Mouse (Mus musculus) midbrain, embryonic 15.5 days (tissue): ENCODE data around the gene Cyp2f2. TPM values are rescaled to one million over a fixed set of nuclear protein-coding genes. Genes with fewer than 3 reads are reported as not detected.

ENCODE experiments used
- ATAC-seq: fragments of 200-750 bp; cut with Nextera tagmentation; replicated peaks from 2 replicates; pipeline ENCODE4 v1.8.0; 2017; ENCODE audit warnings: moderate TSS enrichment
- H3K27ac ChIP-seq: fragments of 300-500 bp; sonication (generic); 2 replicates; pipeline ENCODE4 v1.5.1; 2015; ENCODE audit warnings: mild to moderate bottlenecking, inconsistent platforms
- H3K27me3 ChIP-seq: fragments of 300-500 bp; sonication (generic); replicated peaks from 2 replicates; pipeline ENCODE4 v1.6.1; 2015; ENCODE audit warnings: inconsistent platforms
- H3K36me3 ChIP-seq: fragments of 300-500 bp; sonication (generic); replicated peaks from 2 replicates; pipeline ENCODE4 v1.6.1; 2015; ENCODE audit warnings: inconsistent platforms
- H3K4me1 ChIP-seq: fragments of 300-500 bp; sonication (generic); 2 replicates; pipeline ENCODE4 v1.6.1; 2015; ENCODE audit warnings: inconsistent platforms
- H3K4me2 ChIP-seq: fragments of 300-500 bp; sonication (generic); 2 replicates; pipeline ENCODE4 v1.6.1; 2015; ENCODE audit warnings: inconsistent platforms, mild to moderate bottlenecking, moderate library complexity
- H3K4me3 ChIP-seq: fragments of 300-500 bp; sonication (generic); 2 replicates; pipeline ENCODE4 v1.5.1; 2015; ENCODE audit warnings: mild to moderate bottlenecking, inconsistent platforms
- H3K9ac ChIP-seq: fragments of 300-500 bp; sonication (generic); 2 replicates; pipeline ENCODE4 v1.6.1; 2015; ENCODE audit warnings: mild to moderate bottlenecking, inconsistent platforms
- H3K9me3 ChIP-seq: fragments of 300-500 bp; sonication (generic); 2 replicates; pipeline ENCODE4 v1.6.1; 2016; ENCODE audit warnings: inconsistent platforms
- WGBS: fragments of 180-500 bp; shearing (Covaris S2); methylation state at CpG from one replicate; pipeline ENCODE4 v1.1.7; 2015; ENCODE audit warnings: mixed read lengths; 5-methylcytosine and 5-hydroxymethylcytosine counted together
- polyA plus RNA-seq: library from polyadenylated mRNA; unstranded; fragments of >200 nt; fragmentation: Nextera tagmentation; extraction: Ambion mirVana; gene quantifications from 2 replicates; pipeline ENCODE4 v1.2.1, GENCODE M21; 2015

Gene Cyp2f2
- polyA plus RNA-seq: 0.09 and 0.15 TPM in 2 replicates

- no peak within 1 kb of the TSS for H3K27ac ChIP-seq
- H3K27me3 ChIP-seq: no peaks in the 10 kb centered on the region
- ATAC-seq: no peak
- H3K36me3 ChIP-seq: no peaks in the 10 kb centered on the region
- H3K4me2 ChIP-seq: no peak within 1 kb of the TSS
- no peaks in the 10 kb centered on the region for H3K4me1 ChIP-seq
- no peak within 1 kb of the TSS for H3K9ac ChIP-seq
- no peak within 1 kb of the TSS for H3K4me3 ChIP-seq
- H3K9me3 ChIP-seq: no peaks in the 10 kb centered on the region
Measured at GRCm38 (mm10) chr7:27119676-27120075, at the start of gene Cyp2f2. Cyp2f2 (plus strand) TSS chr7:27119909.

- Histone ChIP-seq H3K27ac (no peak overlapping the region), H3K4me3 (no peak overlapping the region), H3K4me2 (no peak overlapping the region), H3K9ac (no peak overlapping the region), H3K4me1 (no peaks in the 10 kb centered on the region), H3K36me3 (no peaks in the 10 kb centered on the region), H3K9me3 (no peaks in the 10 kb centered on the region), H3K27me3 (no peaks in the 10 kb centered on the region)
- WGBS: 68% methylated on average over 1 of the region's 1 CpGs
- ATAC-seq: no peak
Measured at GRCm38 (mm10) chr7:27078641-27079040, 41.1 kb upstream of the Cyp2f2 start.

DNA sequence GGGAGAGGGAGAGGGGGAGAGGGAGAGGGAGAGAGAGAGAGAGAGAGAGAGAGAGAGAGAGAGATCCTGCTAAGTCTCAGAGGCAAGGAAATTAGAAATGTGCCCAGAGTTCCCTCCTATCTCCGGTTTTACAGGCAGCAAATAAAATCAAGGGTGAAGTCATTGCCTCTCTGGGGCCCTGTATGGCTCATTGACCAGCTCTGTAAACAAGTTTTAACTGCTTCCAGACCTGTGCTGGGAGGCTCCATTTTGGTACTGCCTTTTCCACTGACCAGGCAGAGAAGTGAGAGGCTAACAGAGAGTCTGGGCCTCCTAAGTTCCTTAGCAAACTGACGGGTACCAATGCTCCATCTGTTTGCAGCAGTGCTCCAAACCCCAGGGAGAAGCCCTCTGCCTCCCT is 38.1 kb upstream of the Cyp2f2 start:
- Histone ChIP-seq H3K27ac (no peak overlapping the region), H3K36me3 (no peaks in the 10 kb centered on the region), H3K4me2 (no peak overlapping the region), H3K9ac (no peak overlapping the region), H3K4me1 (no peaks in the 10 kb centered on the region), H3K4me3 (no peak overlapping the region), H3K27me3 (no peaks in the 10 kb centered on the region), H3K9me3 (no peaks in the 10 kb centered on the region)
- no peak for ATAC-seq
- 75% methylated on average over 2 of the region's 2 CpGs for WGBS

GRCm38 (mm10) chr7:27091039-27091438 is 28.7 kb upstream of the Cyp2f2 start:
- Histone ChIP-seq H3K4me2 (no peak overlapping the region), H3K9me3 (no peaks in the 10 kb centered on the region), H3K4me3 (no peak overlapping the region), H3K4me1 (no peaks in the 10 kb centered on the region), H3K36me3 (no peaks in the 10 kb centered on the region), H3K27ac (no peak overlapping the region), H3K9ac (no peak overlapping the region), H3K27me3 (no peaks in the 10 kb centered on the region)
- 92% methylated on average over 4 of the region's 4 CpGs for WGBS
- ATAC-seq: no peak

GRCm38 (mm10) chr7:27092038-27092703 is 27.5 kb upstream of the Cyp2f2 start:
- H3K9me3 ChIP-seq: no peaks in the 10 kb centered on the region
- H3K9ac ChIP-seq: no peak overlapping the region
- H3K27me3 ChIP-seq: no peaks in the 10 kb centered on the region
- no peak overlapping the region for H3K4me3 ChIP-seq
- no peak overlapping the region for H3K27ac ChIP-seq
- no peak for ATAC-seq
- WGBS: 71% methylated on average over 7 of the region's 7 CpGs
- no peaks in the 10 kb centered on the region for H3K36me3 ChIP-seq
- no peaks in the 10 kb centered on the region for H3K4me1 ChIP-seq
- H3K4me2 ChIP-seq: no peak overlapping the region

- H3K9me3 ChIP-seq: no peaks in the 10 kb centered on the region
- H3K27me3 ChIP-seq: no peaks in the 10 kb centered on the region
- H3K36me3 ChIP-seq: no peaks in the 10 kb centered on the region
- H3K4me3 ChIP-seq: no peak overlapping the region
- WGBS: 44% methylated on average over 1 of the region's 1 CpGs
- H3K27ac ChIP-seq: no peak overlapping the region
- no peak overlapping the region for H3K9ac ChIP-seq
- H3K4me2 ChIP-seq: no peak overlapping the region
- ATAC-seq: no peak
- H3K4me1 ChIP-seq: no peaks in the 10 kb centered on the region
Measured at GRCm38 (mm10) chr7:27092882-27093281, 26.8 kb upstream of the Cyp2f2 start.

- ATAC-seq: no peak
- H3K27ac ChIP-seq: no peak overlapping the region
- no peak overlapping the region for H3K4me2 ChIP-seq
- no peaks in the 10 kb centered on the region for H3K27me3 ChIP-seq
- 81% methylated on average over 5 of the region's 5 CpGs for WGBS
- H3K36me3 ChIP-seq: no peaks in the 10 kb centered on the region
- H3K4me3 ChIP-seq: no peak overlapping the region
- H3K9ac ChIP-seq: no peak overlapping the region
- no peaks in the 10 kb centered on the region for H3K4me1 ChIP-seq
- H3K9me3 ChIP-seq: 0 out of 2 replicates have a peak, but pooled peaks cover 4% of the 10 kb centered on the region
Measured at GRCm38 (mm10) chr7:27104882-27105281, 14.8 kb upstream of the Cyp2f2 start.

DNA sequence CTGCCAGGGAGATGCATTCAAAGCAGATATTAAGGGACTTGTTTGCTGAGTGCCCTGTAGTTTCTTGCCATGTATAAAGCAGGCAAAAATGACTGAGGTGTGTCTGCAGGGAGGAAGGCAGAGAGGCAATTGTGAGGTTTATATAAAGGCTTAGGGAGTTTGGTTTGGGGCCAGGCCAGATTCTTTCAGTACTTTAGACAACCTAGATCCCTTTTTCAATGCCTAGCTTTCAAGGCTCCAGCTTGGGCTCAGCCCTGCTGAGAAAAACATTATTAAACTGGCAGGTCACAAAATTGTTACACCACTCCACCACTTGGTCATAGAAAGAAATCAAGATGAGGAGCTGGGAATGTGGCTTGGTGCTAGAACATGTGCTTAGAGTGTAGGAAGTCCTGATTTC is 9.4 kb upstream of the Cyp2f2 start:
- Histone ChIP-seq H3K9me3 (0 out of 2 replicates have a peak, but pooled peaks cover 4% of the 10 kb centered on the region), H3K9ac (no peak overlapping the region), H3K36me3 (no peaks in the 10 kb centered on the region), H3K4me2 (no peak overlapping the region), H3K27ac (no peak overlapping the region), H3K27me3 (no peaks in the 10 kb centered on the region), H3K4me1 (no peaks in the 10 kb centered on the region), H3K4me3 (no peak overlapping the region)
- no peak for ATAC-seq

- Histone ChIP-seq H3K4me1 (no peaks in the 10 kb centered on the region), H3K9ac (no peak overlapping the region), H3K27ac (no peak overlapping the region), H3K4me2 (no peak overlapping the region), H3K27me3 (no peaks in the 10 kb centered on the region), H3K4me3 (no peak overlapping the region), H3K36me3 (no peaks in the 10 kb centered on the region), H3K9me3 (0 out of 2 replicates have a peak, but pooled peaks cover 4% of the 10 kb centered on the region)
- ATAC-seq: no peak
- WGBS: 83% methylated on average over 1 of the region's 1 CpGs
Measured at GRCm38 (mm10) chr7:27111038-27111437, 8.7 kb upstream of the Cyp2f2 start.

GRCm38 (mm10) chr7:27111987-27112386 is 7.7 kb upstream of the Cyp2f2 start:
- no peaks in the 10 kb centered on the region for H3K36me3 ChIP-seq
- 72% methylated on average over 3 of the region's 3 CpGs for WGBS

DNA sequence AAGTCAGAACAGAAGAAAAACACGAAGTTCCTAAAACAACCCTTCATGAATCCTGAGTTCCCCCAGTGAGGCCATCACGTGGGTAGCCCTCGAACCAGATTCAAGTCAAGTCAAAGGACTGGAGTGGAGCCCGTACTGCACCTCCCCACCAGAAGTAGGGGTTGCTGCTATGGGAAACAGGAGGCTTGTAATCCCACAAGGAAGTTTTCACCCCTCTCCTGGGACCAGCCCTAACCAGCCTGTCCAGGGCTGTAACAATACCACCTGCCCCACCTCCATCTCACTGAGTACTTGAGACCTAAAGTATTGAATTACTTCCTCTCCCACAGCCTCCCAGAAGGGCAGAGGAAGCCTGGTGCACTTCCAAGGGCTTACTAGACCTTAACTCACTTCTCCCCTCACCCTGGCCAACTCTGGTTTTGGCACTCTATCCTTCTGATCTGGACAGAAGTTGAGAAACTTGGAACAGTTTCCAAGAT is 1.6 kb upstream of the Cyp2f2 start:
- no peak overlapping the region for H3K4me3 ChIP-seq
- H3K36me3 ChIP-seq: no peaks in the 10 kb centered on the region
- WGBS: 66% methylated on average over 4 of the region's 4 CpGs
- no peak overlapping the region for H3K9ac ChIP-seq
- no peak overlapping the region for H3K4me2 ChIP-seq
- no peak for ATAC-seq
- no peaks in the 10 kb centered on the region for H3K4me1 ChIP-seq
- H3K27ac ChIP-seq: no peak overlapping the region
- H3K27me3 ChIP-seq: no peaks in the 10 kb centered on the region
- H3K9me3 ChIP-seq: no peaks in the 10 kb centered on the region

More at GRCm38 (mm10) chr7:27111987-27112386, 7.7 kb upstream of the Cyp2f2 start:
- no peak overlapping the region for H3K9ac ChIP-seq
- H3K9me3 ChIP-seq: 0 out of 2 replicates have a peak, but pooled peaks cover 4% of the 10 kb centered on the region
- H3K27me3 ChIP-seq: no peaks in the 10 kb centered on the region
- no peak for ATAC-seq
- no peak overlapping the region for H3K4me3 ChIP-seq
- no peak overlapping the region for H3K4me2 ChIP-seq
- H3K27ac ChIP-seq: no peak overlapping the region
- no peaks in the 10 kb centered on the region for H3K4me1 ChIP-seq

DNA sequence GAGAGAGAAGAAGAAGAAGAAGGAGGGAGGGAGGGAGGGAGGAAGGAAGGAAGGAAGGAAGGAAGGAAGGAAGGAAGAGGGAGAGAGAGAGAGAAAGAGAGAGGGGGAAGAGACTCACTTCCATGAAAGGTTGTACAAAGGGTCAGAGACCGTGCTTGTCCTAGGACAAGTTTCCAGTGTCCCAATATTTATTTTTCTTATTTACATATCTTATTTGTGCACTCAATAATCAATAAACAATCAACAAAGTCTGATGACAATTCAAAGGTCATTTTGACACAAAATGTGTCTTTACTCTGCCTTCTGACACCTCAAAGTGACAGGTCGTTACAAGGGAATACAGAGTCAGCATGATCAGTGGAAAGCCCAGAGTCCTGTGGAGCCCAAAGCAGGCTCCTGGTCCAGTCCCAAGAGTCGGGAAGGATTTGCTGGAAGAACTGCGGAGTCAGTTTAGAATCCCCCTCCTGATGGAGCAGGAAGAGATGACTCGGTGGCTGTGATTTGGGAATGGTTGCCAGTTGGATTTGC is 4.7 kb downstream of the Cyp2f2 start:
- Histone ChIP-seq H3K27me3 (no peaks in the 10 kb centered on the region), H3K4me2 (no peak overlapping the region), H3K4me1 (no peaks in the 10 kb centered on the region), H3K36me3 (no peaks in the 10 kb centered on the region), H3K27ac (no peak overlapping the region), H3K9me3 (no peaks in the 10 kb centered on the region), H3K4me3 (no peak overlapping the region), H3K9ac (no peak overlapping the region)
- ATAC-seq: no peak
- 78% methylated on average over 5 of the region's 5 CpGs for WGBS

DNA sequence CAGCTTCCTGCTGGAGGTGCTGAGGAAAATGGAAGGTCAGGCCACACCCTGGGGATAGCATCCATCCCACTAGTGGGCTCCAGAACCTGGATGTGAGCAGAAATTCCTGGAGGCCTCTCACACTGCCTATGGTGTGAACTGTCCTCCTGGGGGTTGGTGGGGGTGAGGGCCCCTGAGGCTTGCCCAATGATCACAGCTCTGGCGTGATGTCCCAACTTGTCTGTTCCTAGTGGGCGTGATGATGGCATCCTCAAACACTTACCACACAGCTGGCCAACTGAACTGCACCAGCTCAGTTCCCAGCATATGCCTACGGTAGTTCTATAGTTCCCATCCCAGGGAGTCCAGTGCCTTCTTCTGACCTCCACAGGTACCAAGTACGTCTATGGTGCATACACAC is 5.3 kb downstream of the Cyp2f2 start:
- 86% methylated on average over 4 of the region's 4 CpGs for WGBS
- no peak for ATAC-seq
- Histone ChIP-seq H3K27me3 (no peaks in the 10 kb centered on the region), H3K9me3 (no peaks in the 10 kb centered on the region), H3K4me1 (no peaks in the 10 kb centered on the region), H3K4me3 (no peak overlapping the region), H3K27ac (no peak overlapping the region), H3K9ac (no peak overlapping the region), H3K4me2 (no peak overlapping the region), H3K36me3 (no peaks in the 10 kb centered on the region)
